Mouse (Mus musculus) neural tube, embryonic 11.5 days (tissue): ENCODE measurements around the gene Qrich2. TPM values are rescaled to one million over a fixed set of nuclear protein-coding genes. Genes with fewer than 3 reads are reported as not detected.
A peak's percentile ranks its signal among the peaks of the same experiment; 100 is the strongest.

Source experiments
- ATAC-seq: fragments of 200-750 bp; cut with Nextera tagmentation; 2 replicates; pipeline ENCODE4 v1.8.0; 2017; ENCODE audit warnings: moderate number of reproducible peaks, mild to moderate bottlenecking, moderate TSS enrichment, moderate library complexity; ENCODE audit not compliant: insufficient read depth, low FRiP score, low TSS enrichment
- DNase-seq: peaks from one replicate; pipeline ENCODE4 v3.0.0-alpha.2; 2015; ENCODE audit warnings: low spot score
- H3K27ac ChIP-seq: fragments of 300-500 bp; sonication (generic); 2 replicates; pipeline ENCODE4 v1.5.1; 2014; ENCODE audit warnings: low read depth, mild to moderate bottlenecking, low read length
- H3K27me3 ChIP-seq: fragments of 300-500 bp; sonication (generic); 2 replicates; pipeline ENCODE4 v1.6.1; 2014; ENCODE audit warnings: mild to moderate bottlenecking, low read length, mixed read lengths; ENCODE audit not compliant: control insufficient read depth, insufficient read depth
- H3K36me3 ChIP-seq: fragments of 300-500 bp; sonication (generic); 2 replicates; pipeline ENCODE4 v1.6.1; 2014; ENCODE audit warnings: mild to moderate bottlenecking, low read length, moderate library complexity, mixed read lengths; ENCODE audit not compliant: control insufficient read depth, insufficient read depth
- H3K4me1 ChIP-seq: fragments of 300-500 bp; sonication (generic); 2 replicates; pipeline ENCODE4 v1.6.1; 2014; ENCODE audit warnings: low read length, mixed read lengths; ENCODE audit not compliant: control insufficient read depth, insufficient read depth
- H3K4me2 ChIP-seq: fragments of 300-500 bp; sonication (generic); 2 replicates; pipeline ENCODE4 v1.6.1; 2014; ENCODE audit warnings: low read depth, mild to moderate bottlenecking, moderate library complexity
- H3K4me3 ChIP-seq: fragments of 300-500 bp; sonication (generic); 2 replicates; pipeline ENCODE4 v1.5.1; 2014; ENCODE audit warnings: low read depth, low read length
- H3K9ac ChIP-seq: fragments of 300-500 bp; sonication (generic); 2 replicates; pipeline ENCODE4 v1.6.1; 2014; ENCODE audit warnings: mild to moderate bottlenecking, low read length
- H3K9me3 ChIP-seq: fragments of 300-500 bp; sonication (generic); 2 replicates; pipeline ENCODE4 v1.6.1; 2016; ENCODE audit warnings: low read length; ENCODE audit not compliant: control insufficient read depth
- WGBS: fragments of 180-500 bp; shearing (Covaris S2); extraction: QIAGEN DNeasy Blood & Tissue Kit; methylation state at CpG from one replicate; pipeline ENCODE4 v1.1.7; 2014; 5-methylcytosine and 5-hydroxymethylcytosine counted together
- polyA plus RNA-seq: library from polyadenylated mRNA; unstranded; fragments of >200 nt; fragmentation: Nextera tagmentation; extraction: Ambion mirVana; gene quantifications from 2 replicates; pipeline ENCODE4 v1.2.1, GENCODE M21; 2014

The Qrich2 gene
- polyA plus RNA-seq, 1 experiment from 2014 or later = 0.40 TPM

GRCm38 (mm10) chr11:116424621-116425407 is 41.2 kb downstream of the Qrich2 start:
- no peaks in the 10 kb centered on the region for H3K9me3 ChIP-seq
- H3K27ac ChIP-seq = no peak overlapping the region
- ATAC-seq (no peak), DNase-seq (no peak)
- H3K4me1 ChIP-seq = no peaks in the 10 kb centered on the region
- H3K4me3 ChIP-seq = no peak overlapping the region
- no peaks in the 10 kb centered on the region for H3K27me3 ChIP-seq
- WGBS = 62% methylated on average over 8 of the region's 8 CpGs
- H3K36me3 ChIP-seq = no peaks in the 10 kb centered on the region
- no peak overlapping the region for H3K4me2 ChIP-seq
- H3K9ac ChIP-seq = no peak overlapping the region

- ATAC-seq (no peak), DNase-seq (no peak)
- H3K4me2 ChIP-seq = no peak overlapping the region
- WGBS = 79% methylated on average over 10 of the region's 10 CpGs
- no peak overlapping the region for H3K4me3 ChIP-seq
- H3K36me3 ChIP-seq = no peaks in the 10 kb centered on the region
- H3K9ac ChIP-seq = no peak overlapping the region
- H3K27ac ChIP-seq = no peak overlapping the region
- no peaks in the 10 kb centered on the region for H3K27me3 ChIP-seq
- H3K4me1 ChIP-seq = no peaks in the 10 kb centered on the region
- no peaks in the 10 kb centered on the region for H3K9me3 ChIP-seq
These were observed 42.0 kb downstream of the Qrich2 start for GRCm38 (mm10) chr11:116423782-116424620.

- Histone ChIP-seq H3K27me3 (no peaks in the 10 kb centered on the region), H3K36me3 (no peaks in the 10 kb centered on the region), H3K9ac (no peak overlapping the region), H3K4me3 (no peak overlapping the region), H3K4me2 (no peak overlapping the region), H3K4me1 (no peaks in the 10 kb centered on the region; the same call in 1 of the 2 replicates), H3K9me3 (no peaks in the 10 kb centered on the region), H3K27ac (no peak overlapping the region)
- no peak for DNase-seq
- ATAC-seq = no peak
- WGBS = 78% methylated on average over 6 of the region's 6 CpGs
These were observed 42.8 kb downstream of the Qrich2 start for GRCm38 (mm10) chr11:116423214-116423613.

- 82% methylated on average over 2 of the region's 2 CpGs for WGBS
- Histone ChIP-seq H3K27me3 (no peaks in the 10 kb centered on the region), H3K36me3 (no peaks in the 10 kb centered on the region), H3K9ac (no peak overlapping the region), H3K4me3 (no peak overlapping the region), H3K4me1 (no peaks in the 10 kb centered on the region; the same call in 1 of the 2 replicates), H3K4me2 (no peak overlapping the region), H3K27ac (no peak overlapping the region), H3K9me3 (no peaks in the 10 kb centered on the region)
- ATAC-seq = no peak
- no peak for DNase-seq
These were observed 43.5 kb downstream of the Qrich2 start for GRCm38 (mm10) chr11:116422562-116422961.

- Histone ChIP-seq H3K9ac (no peak overlapping the region), H3K4me1 (no peaks in the 10 kb centered on the region; the same call in 1 of the 2 replicates), H3K36me3 (no peaks in the 10 kb centered on the region), H3K27ac (no peak overlapping the region), H3K4me3 (no peak overlapping the region), H3K9me3 (no peaks in the 10 kb centered on the region), H3K27me3 (no peaks in the 10 kb centered on the region), H3K4me2 (no peak overlapping the region)
- ATAC-seq (no peak), DNase-seq (no peak)
- 77% methylated on average over 6 of the region's 6 CpGs for WGBS
These were observed 44.9 kb downstream of the Qrich2 start for GRCm38 (mm10) chr11:116421102-116421501.

GRCm38 (mm10) chr11:116418841-116419462 is 47.1 kb downstream of the Qrich2 start:
- no peaks in the 10 kb centered on the region; the same call in 1 of the 2 replicates for H3K4me1 ChIP-seq
- no peak overlapping the region for H3K27ac ChIP-seq
- no peak overlapping the region for H3K9ac ChIP-seq
- H3K36me3 ChIP-seq = no peaks in the 10 kb centered on the region
- no peak for DNase-seq
- no peak overlapping the region for H3K4me2 ChIP-seq
- WGBS = 75% methylated on average over 6 of the region's 6 CpGs
- H3K9me3 ChIP-seq = no peaks in the 10 kb centered on the region
- no peaks in the 10 kb centered on the region for H3K27me3 ChIP-seq
- ATAC-seq = no peak
- H3K4me3 ChIP-seq = no peak overlapping the region

GRCm38 (mm10) chr11:116418194-116418840 is 47.7 kb downstream of the Qrich2 start:
- no peak overlapping the region for H3K4me3 ChIP-seq
- no peaks in the 10 kb centered on the region for H3K36me3 ChIP-seq
- DNase-seq (peak; percentile 50), ATAC-seq (no peak)
- H3K9ac ChIP-seq = no peak overlapping the region
- no peak overlapping the region for H3K27ac ChIP-seq
- no peaks in the 10 kb centered on the region for H3K9me3 ChIP-seq
- no peak overlapping the region for H3K4me2 ChIP-seq
- 11% methylated on average over 2 of the region's 2 CpGs for WGBS
- no peaks in the 10 kb centered on the region; the same call in 1 of the 2 replicates for H3K4me1 ChIP-seq
- H3K27me3 ChIP-seq = no peaks in the 10 kb centered on the region

GRCm38 (mm10) chr11:116417054-116417453 is 49.0 kb downstream of the Qrich2 start:
- WGBS = 88% methylated on average over 5 of the region's 5 CpGs

More at GRCm38 (mm10) chr11:116417054-116417453, 49.0 kb downstream of the Qrich2 start:
- DNase-seq (no peak), ATAC-seq (no peak)
- Histone ChIP-seq H3K27ac (no peak overlapping the region), H3K9me3 (no peaks in the 10 kb centered on the region), H3K4me2 (no peak overlapping the region), H3K27me3 (no peaks in the 10 kb centered on the region), H3K36me3 (no peaks in the 10 kb centered on the region), H3K4me3 (no peak overlapping the region), H3K9ac (no peak overlapping the region), H3K4me1 (peaks cover 3% of the 10 kb centered on the region)
